Mouse (Mus musculus): Measurements from ENCODE around the gene Ccdc9. TPM values are rescaled to one million over a fixed set of nuclear protein-coding genes. Genes with fewer than 3 reads are reported as not detected.
A peak's percentile ranks its signal among the peaks of the same experiment; 100 is the strongest.

Gene Ccdc9
- polyA plus RNA-seq, 1 experiment from 2014 or later, result 18.2 TPM

DNA sequence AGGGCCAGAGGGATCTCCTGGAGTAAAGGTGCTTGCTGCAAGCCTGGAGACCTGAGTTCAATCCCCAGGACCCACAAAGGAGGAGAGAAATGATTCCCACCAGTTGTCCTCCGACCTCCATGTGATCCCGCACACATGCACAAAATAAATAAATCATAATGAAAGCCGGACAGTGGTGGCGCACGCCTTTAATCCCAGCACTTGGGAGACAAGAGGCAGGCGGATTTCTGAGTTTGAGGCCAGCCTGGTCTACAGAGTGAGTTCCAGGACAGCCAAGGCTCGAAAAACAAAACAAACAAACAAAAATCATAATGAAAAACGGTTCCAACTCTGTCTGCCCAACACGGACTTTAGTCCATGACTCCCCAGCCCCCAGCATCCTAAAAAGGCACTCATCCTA is 1.7 kb downstream of the Ccdc9 start:
- ATAC-seq (ENCODE audit: low FRiP score) (no peak), DNase-seq (ENCODE audit: low spot score) (no peak)
- H3K9me3 ChIP-seq (ENCODE audit: control insufficient read depth, low read length), result no peaks in the 10 kb centered on the region
- no peaks in the 10 kb centered on the region for H3K27me3 ChIP-seq (ENCODE audit: control insufficient read depth, insufficient read depth, low read length)
- H3K27ac ChIP-seq (ENCODE audit: low read depth, low read length), result no peak overlapping the region
- peak overlapping the region; percentile 72 for H3K4me3 ChIP-seq (ENCODE audit: low read depth, low read length)
- 77% methylated on average over 9 of the region's 9 CpGs for WGBS
- H3K36me3 ChIP-seq (ENCODE audit: control insufficient read depth, insufficient read depth, low read length), result 0 out of 2 replicates have a peak, but pooled peaks cover 4% of the 10 kb centered on the region
- no peak overlapping the region; the same call in 1 of the 2 replicates for H3K4me2 ChIP-seq (replicated peaks; ENCODE audit: low read depth, low read length)
- no peak overlapping the region for H3K9ac ChIP-seq (ENCODE audit: low read depth, low read length)
- no peaks in the 10 kb centered on the region; the same call in 1 of the 2 replicates for H3K4me1 ChIP-seq (replicated peaks; ENCODE audit: control insufficient read depth, insufficient read depth, low read length)

GRCm38 (mm10) chr7:16284001-16284400 is 2.6 kb downstream of the Ccdc9 start:
- no peak overlapping the region for H3K27ac ChIP-seq (ENCODE audit: low read depth, low read length)
- no peak for DNase-seq (ENCODE audit: low spot score)
- 89% methylated on average over 8 of the region's 8 CpGs for WGBS

GRCm38 (mm10) chr7:16282334-16282733 is 4.3 kb downstream of the Ccdc9 start:
- Histone ChIP-seq H3K4me3 (ENCODE audit: low read depth, low read length) (no peak overlapping the region), H3K4me1 (replicated peaks; ENCODE audit: control insufficient read depth, insufficient read depth, low read length) (no peaks in the 10 kb centered on the region; the same call in 1 of the 2 replicates), H3K36me3 (ENCODE audit: control insufficient read depth, insufficient read depth, low read length) (peaks cover 4% of the 10 kb centered on the region; the same call in 1 of the 2 replicates), H3K4me2 (replicated peaks; ENCODE audit: low read depth, low read length) (no peak overlapping the region), H3K27me3 (ENCODE audit: control insufficient read depth, insufficient read depth, low read length) (no peaks in the 10 kb centered on the region), H3K9me3 (ENCODE audit: control insufficient read depth, low read length) (no peaks in the 10 kb centered on the region), H3K9ac (ENCODE audit: low read depth, low read length) (no peak overlapping the region), H3K27ac (ENCODE audit: low read depth, low read length) (no peak overlapping the region)
- 94% methylated on average over 11 of the region's 13 CpGs for WGBS
- DNase-seq (ENCODE audit: low spot score), result no peak
- ATAC-seq (ENCODE audit: low FRiP score), result no peak

More at GRCm38 (mm10) chr7:16284001-16284400, 2.6 kb downstream of the Ccdc9 start:
- ATAC-seq (ENCODE audit: low FRiP score), result no peak
- Histone ChIP-seq H3K4me2 (replicated peaks; ENCODE audit: low read depth, low read length) (no peak overlapping the region), H3K9me3 (ENCODE audit: control insufficient read depth, low read length) (no peaks in the 10 kb centered on the region), H3K36me3 (ENCODE audit: control insufficient read depth, insufficient read depth, low read length) (0 out of 2 replicates have a peak, but pooled peaks cover 4% of the 10 kb centered on the region), H3K4me1 (replicated peaks; ENCODE audit: control insufficient read depth, insufficient read depth, low read length) (no peaks in the 10 kb centered on the region; the same call in 1 of the 2 replicates), H3K27me3 (ENCODE audit: control insufficient read depth, insufficient read depth, low read length) (no peaks in the 10 kb centered on the region), H3K9ac (ENCODE audit: low read depth, low read length) (no peak overlapping the region), H3K4me3 (ENCODE audit: low read depth, low read length) (no peak overlapping the region)

- H3K4me2 ChIP-seq (replicated peaks; ENCODE audit: low read depth, low read length), result no peak overlapping the region
- H3K9me3 ChIP-seq (ENCODE audit: control insufficient read depth, low read length), result no peaks in the 10 kb centered on the region
- H3K9ac ChIP-seq (ENCODE audit: low read depth, low read length), result no peak overlapping the region
- H3K4me1 ChIP-seq (replicated peaks; ENCODE audit: control insufficient read depth, insufficient read depth, low read length), result no peaks in the 10 kb centered on the region; the same call in 1 of the 2 replicates
- no peak overlapping the region for H3K4me3 ChIP-seq (ENCODE audit: low read depth, low read length)
- DNase-seq (ENCODE audit: low spot score), result no peak
- ATAC-seq (ENCODE audit: low FRiP score), result no peak
- peaks cover 4% of the 10 kb centered on the region; the same call in 1 of the 2 replicates for H3K36me3 ChIP-seq (ENCODE audit: control insufficient read depth, insufficient read depth, low read length)
- no peaks in the 10 kb centered on the region for H3K27me3 ChIP-seq (ENCODE audit: control insufficient read depth, insufficient read depth, low read length)
- no peak overlapping the region for H3K27ac ChIP-seq (ENCODE audit: low read depth, low read length)
- 93% methylated on average over 11 of the region's 11 CpGs for WGBS
These were observed 5.9 kb downstream of the Ccdc9 start for GRCm38 (mm10) chr7:16280721-16281120.

DNA sequence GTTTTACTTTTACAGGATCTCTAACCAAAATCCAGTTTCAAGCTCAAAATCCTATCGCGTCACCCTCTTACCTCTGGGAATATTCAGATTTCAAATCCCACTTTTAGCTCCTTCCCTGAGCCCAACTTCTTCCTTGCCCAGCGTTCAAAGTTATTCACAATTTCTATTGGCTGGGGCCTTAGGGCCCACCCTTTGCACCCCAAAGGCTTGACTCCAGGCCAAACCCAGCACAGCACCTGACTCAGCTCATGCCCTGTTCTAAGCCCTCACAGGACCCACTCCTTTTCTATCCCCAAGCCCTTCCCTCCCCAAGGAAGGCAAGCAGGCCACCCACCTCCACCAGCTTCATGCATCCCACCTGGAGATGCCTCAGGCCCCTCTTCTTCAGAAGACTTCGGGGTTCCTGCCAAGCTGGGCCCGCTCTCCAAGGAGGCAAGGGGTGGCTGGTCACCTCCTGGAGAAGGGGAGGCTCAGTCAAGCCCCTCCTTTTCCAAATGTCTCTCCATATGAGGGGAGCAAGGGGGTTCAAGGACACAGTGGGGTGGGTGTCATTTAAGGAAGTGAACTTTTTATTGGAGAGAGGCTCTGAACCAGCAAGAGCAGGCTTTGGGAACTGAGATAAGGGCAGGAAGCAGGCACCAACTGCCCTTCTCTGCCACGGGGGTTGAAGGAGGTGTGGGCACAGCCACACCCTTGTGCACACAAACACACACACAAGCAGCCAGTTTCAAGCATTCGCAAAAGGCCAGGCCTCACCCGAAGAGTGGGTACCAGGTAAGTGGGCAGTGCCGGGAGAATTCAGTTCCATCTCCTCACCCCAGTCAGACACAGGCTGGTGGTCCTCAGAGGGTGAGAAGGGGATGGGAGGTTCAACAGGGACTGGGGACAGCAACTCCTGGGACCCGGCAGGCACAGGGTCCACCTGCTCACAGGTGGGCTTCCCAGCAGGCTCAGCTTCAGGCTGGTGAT is 11.4 kb downstream of the Ccdc9 start:
- Histone ChIP-seq H3K9ac (ENCODE audit: low read depth, low read length) (no peak overlapping the region), H3K36me3 (ENCODE audit: control insufficient read depth, insufficient read depth, low read length) (no peaks in the 10 kb centered on the region; the same call in 1 of the 2 replicates), H3K27ac (ENCODE audit: low read depth, low read length) (no peak overlapping the region), H3K4me3 (ENCODE audit: low read depth, low read length) (no peak overlapping the region), H3K27me3 (ENCODE audit: control insufficient read depth, insufficient read depth, low read length) (no peaks in the 10 kb centered on the region), H3K9me3 (ENCODE audit: control insufficient read depth, low read length) (no peaks in the 10 kb centered on the region), H3K4me1 (replicated peaks; ENCODE audit: control insufficient read depth, insufficient read depth, low read length) (peaks cover 11% of the 10 kb centered on the region; the same call in 1 of the 2 replicates), H3K4me2 (replicated peaks; ENCODE audit: low read depth, low read length) (no peak overlapping the region)
- WGBS, result 88% methylated on average over 10 of the region's 10 CpGs
- DNase-seq (ENCODE audit: low spot score), result no peak
- no peak for ATAC-seq (ENCODE audit: low FRiP score)

- Histone ChIP-seq H3K27ac (ENCODE audit: low read depth, low read length) (peak overlapping the region; percentile 87), H3K4me1 (replicated peaks; ENCODE audit: control insufficient read depth, insufficient read depth, low read length) (peaks cover 11% of the 10 kb centered on the region; the same call in 1 of the 2 replicates), H3K36me3 (ENCODE audit: control insufficient read depth, insufficient read depth, low read length) (no peaks in the 10 kb centered on the region; the same call in 1 of the 2 replicates), H3K9me3 (ENCODE audit: control insufficient read depth, low read length) (no peaks in the 10 kb centered on the region), H3K27me3 (ENCODE audit: control insufficient read depth, insufficient read depth, low read length) (no peaks in the 10 kb centered on the region), H3K9ac (ENCODE audit: low read depth, low read length) (peak overlapping the region; percentile 59), H3K4me3 (ENCODE audit: low read depth, low read length) (peak overlapping the region; percentile 79), H3K4me2 (replicated peaks; ENCODE audit: low read depth, low read length) (peak overlapping the region; percentile 96)
- under 1% methylated on average over 18 of the region's 18 CpGs for WGBS
- ATAC-seq (ENCODE audit: low FRiP score) (peak; percentile 73), DNase-seq (ENCODE audit: low spot score) (peak; percentile 78)
These were observed 12.8 kb downstream of the Ccdc9 start for GRCm38 (mm10) chr7:16273766-16274140.

- Histone ChIP-seq H3K36me3 (ENCODE audit: control insufficient read depth, insufficient read depth, low read length) (no peaks in the 10 kb centered on the region; the same call in 1 of the 2 replicates), H3K9me3 (ENCODE audit: control insufficient read depth, low read length) (no peaks in the 10 kb centered on the region), H3K9ac (ENCODE audit: low read depth, low read length) (peak within 1 kb of the TSS; percentile 75), H3K4me2 (replicated peaks; ENCODE audit: low read depth, low read length) (peak within 1 kb of the TSS; percentile 96), H3K4me3 (ENCODE audit: low read depth, low read length) (peak within 1 kb of the TSS; percentile 79), H3K27ac (ENCODE audit: low read depth, low read length) (peak within 1 kb of the TSS; percentile 87), H3K4me1 (replicated peaks; ENCODE audit: control insufficient read depth, insufficient read depth, low read length) (peaks cover 11% of the 10 kb centered on the region; the same call in 1 of the 2 replicates), H3K27me3 (ENCODE audit: control insufficient read depth, insufficient read depth, low read length) (no peaks in the 10 kb centered on the region)
- under 1% methylated on average over 35 of the region's 49 CpGs for WGBS
- peak; percentile 90 for ATAC-seq (ENCODE audit: low FRiP score)
- peak; percentile 94 for DNase-seq (ENCODE audit: low spot score)
These were observed 13.4 kb downstream of the Ccdc9 start, which contains the start of gene Inafm1 for GRCm38 (mm10) chr7:16273081-16273765. Gene Inafm1 (minus strand): TSS chr7:16273617.

DNA sequence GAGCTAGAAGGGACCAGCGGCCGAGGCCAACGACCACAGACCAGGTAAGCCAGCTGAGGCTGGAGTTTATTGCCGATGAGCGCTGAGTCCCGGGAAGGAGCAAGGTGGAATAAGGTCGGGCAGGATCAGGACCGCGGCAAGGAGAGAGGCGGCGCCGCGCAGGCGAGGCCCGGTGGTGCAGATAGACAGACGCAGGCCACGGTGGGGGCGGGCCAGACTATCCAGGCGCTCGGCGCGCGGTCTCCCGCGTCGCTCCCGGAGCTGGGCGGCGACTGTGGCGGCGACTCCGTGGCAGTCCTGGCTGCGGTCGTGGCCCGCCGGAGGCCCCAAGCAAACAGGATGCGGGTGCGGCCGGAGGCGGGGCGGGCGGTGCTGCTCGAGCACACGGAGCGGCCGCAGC is 13.9 kb downstream of the Ccdc9 start:
- Histone ChIP-seq H3K4me3 (ENCODE audit: low read depth, low read length) (peak overlapping the region; percentile 79), H3K9me3 (ENCODE audit: control insufficient read depth, low read length) (no peaks in the 10 kb centered on the region), H3K4me1 (replicated peaks; ENCODE audit: control insufficient read depth, insufficient read depth, low read length) (peaks cover 11% of the 10 kb centered on the region; the same call in 1 of the 2 replicates), H3K36me3 (ENCODE audit: control insufficient read depth, insufficient read depth, low read length) (no peaks in the 10 kb centered on the region), H3K9ac (ENCODE audit: low read depth, low read length) (peak overlapping the region; percentile 75), H3K4me2 (replicated peaks; ENCODE audit: low read depth, low read length) (peak overlapping the region; percentile 96), H3K27ac (ENCODE audit: low read depth, low read length) (peak overlapping the region; percentile 87), H3K27me3 (ENCODE audit: control insufficient read depth, insufficient read depth, low read length) (no peaks in the 10 kb centered on the region)
- DNase-seq (ENCODE audit: low spot score) (peak; percentile 75), ATAC-seq (ENCODE audit: low FRiP score) (peak; percentile 76)
- under 1% methylated on average over 43 of the region's 46 CpGs for WGBS

All from hindbrain, embryonic 11.5 days (tissue).